Comparison of ENCODE assay signal across 9 mouse cellular contexts in genomic region chr11:106273311-106273684, GRCm38 (mm10). TPM values are rescaled to one million over a fixed set of nuclear protein-coding genes. Genes with fewer than 3 reads are reported as not detected.
DNase-seq lines count a peak whose midpoint lies in the region; ATAC-seq and TF ChIP-seq lines count a peak whose summit lies in the region.
"Had no signal": no experiment of that assay in that cellular context is flagged by ENCODE, and none has a peak within 500 bp of the region (broad histone marks: within the 10 kb centered on the region; RNA-seq: fewer than 3 reads in every experiment).

No protein-coding gene starts in this region.

- no peak for DNase-seq in gastrocnemius, adult 2 months
- no peak for DNase-seq in gastrocnemius, postnatal 25 days
- DNase-seq in thymus, adult 2 months, result no peak
- DNase-seq in thymus, postnatal 25 days, result no peak
- DNase-seq in liver, embryonic 14.5 days (ENCODE audit: low read depth in 3 of 3, low spot score in 3 of 3), result no peak
- peak; percentile 62 for DNase-seq in testis, postnatal 10 days (ENCODE audit: low spot score)
- no peak for DNase-seq in layer of hippocampus, adult 11-12 months (ENCODE audit: low spot score)
- DNase-seq in thymus, postnatal 0 days (ENCODE audit: low spot score), result no peak

- H3K4me3 ChIP-seq in gastrocnemius, adult 2 months, result peak overlapping the region; percentile 99
- peak overlapping the region; percentile 97 for H3K4me3 ChIP-seq in thymus, adult 2 months (ENCODE audit: control insufficient read depth, insufficient read depth, low read length)
- peak overlapping the region; percentile 67 to 85 for H3K4me3 ChIP-seq in liver, embryonic 14.5 days (ENCODE audit: insufficient read depth in 1 of 2, low read depth in 2 of 2, low read length in 2 of 2)

- H3K9ac ChIP-seq in liver, embryonic 14.5 days (replicated peaks), result peak overlapping the region; percentile 66

- WGBS in thymus, adult 2 months, result 22% methylated on average over 16 of the region's 16 CpGs
- 7% methylated on average over 16 of the region's 16 CpGs for whole genome bisulfite sequencing in liver, embryonic 14.5 days (ENCODE audit: insufficient replicate concordance)

- no peak for TF ChIP-seq EP300 in liver, embryonic 14.5 days (IDR thresholded peaks at IDR 0.05; ENCODE audit: low read depth)

- intact Hi-C loops in gastrocnemius, adult 2 months (cut with DNase I), result loop anchor here (5.0 to 10.0 kb wide), 2 partner anchors 56 to 212 kb away; partner anchors contain the start of genes Ccdc47, Ddx42 and Ern1

- H3K9me3 ChIP-seq in liver, embryonic 14.5 days (ENCODE audit: control insufficient read depth, low read length), result no peaks in the 10 kb centered on the region

- no peak for TF ChIP-seq POLR2A in thymus, adult 2 months (IDR thresholded peaks at IDR 0.05; ENCODE audit: control insufficient read depth, extremely low read depth, insufficient read depth, low read length, poor library complexity)

- H3K4me1 ChIP-seq in thymus, adult 2 months (replicated peaks; ENCODE audit: control insufficient read depth, insufficient read depth, low read length), result peaks cover 31% of the 10 kb centered on the region
- H3K4me1 ChIP-seq in liver, embryonic 14.5 days (replicated peaks; ENCODE audit: control insufficient read depth in 2 of 2, insufficient read depth in 2 of 2, low read length in 1 of 2), result peaks cover 17 to 37% of the 10 kb centered on the region in 2 experiments

- peak; percentile 9; the same call in 1 of the 2 replicates for ATAC-seq in liver, embryonic 14.5 days (ENCODE audit: insufficient read depth)

- H3K4me2 ChIP-seq in liver, embryonic 14.5 days (ENCODE audit: low read depth), result peak overlapping the region; percentile 87

- no peaks in the 10 kb centered on the region for H3K36me3 ChIP-seq in thymus, adult 2 months (ENCODE audit: control insufficient read depth, insufficient read depth, low read length)
- no peaks in the 10 kb centered on the region for H3K36me3 ChIP-seq in liver, embryonic 14.5 days (replicated peaks; ENCODE audit: control insufficient read depth, insufficient read depth, low read depth)

- H3K27ac ChIP-seq in gastrocnemius, adult 2 months, result peak overlapping the region; percentile 99
- peak overlapping the region; percentile 49; the same call in 1 of the 2 replicates for H3K27ac ChIP-seq in thymus, adult 2 months (ENCODE audit: control insufficient read depth, insufficient read depth, low read length)
- peak overlapping the region; percentile 63 for H3K27ac ChIP-seq in liver, embryonic 14.5 days

- H3K27me3 ChIP-seq in thymus, adult 2 months (ENCODE audit: control insufficient read depth, insufficient read depth, low read length), result no peaks in the 10 kb centered on the region
- H3K27me3 ChIP-seq in liver, embryonic 14.5 days (ENCODE audit: control insufficient read depth, insufficient read depth, low read length), result no peaks in the 10 kb centered on the region

- no peak for TF ChIP-seq CTCF in gastrocnemius, adult 2 months (IDR thresholded peaks at IDR 0.05)
- TF ChIP-seq CTCF in thymus, adult 2 months (IDR thresholded peaks at IDR 0.05; ENCODE audit: borderline replicate concordance, control insufficient read depth, extremely low read depth, insufficient read depth, low read length, poor library complexity), result no peak
- no peak for TF ChIP-seq CTCF in liver, embryonic 14.5 days (IDR thresholded peaks at IDR 0.05; ENCODE audit: low read depth)

RNA-seq across cellular contexts. Expression of gene Smarcd2, which starts 0.5 kb away (rescaled TPM):
- total RNA-seq in gastrocnemius, adult 2 months (2021), result 10 to 100 TPM; 10.8 to 12.8 TPM
- 10 to 100 TPM; 10.3 to 16.6 TPM for total RNA-seq in gastrocnemius, postnatal 25 days (2021)
- 552 and 570 TPM in 2 replicates for polyA plus RNA-seq in thymus, adult 2 months (2012; rRNA removed)
- 38.8 and 39.1 TPM in 2 replicates for polyA plus RNA-seq in liver, embryonic 14.5 days (2012; rRNA removed)
- 23.9 and 29.0 TPM in 2 replicates for polyA plus RNA-seq in liver, embryonic 14.5 days (2014; fragmentation: Nextera tagmentation; extraction: Ambion mirVana)
- polyA plus RNA-seq in thymus, postnatal 0 days (2015; fragmentation: Nextera tagmentation; extraction: Ambion mirVana), result 139 and 157 TPM in 2 replicates

RNA-seq across cellular contexts. Expression of gene Tcam1, which starts 3.2 kb away (rescaled TPM):
- total RNA-seq in gastrocnemius, adult 2 months (2021), result under 1 TPM; 0.08 TPM
- total RNA-seq in gastrocnemius, postnatal 25 days (2021), result under 1 TPM in 1 of 2 experiments, not detected in 1; 0.08 TPM
- polyA plus RNA-seq in thymus, adult 2 months (2012; rRNA removed), result 0.42 and 0.47 TPM in 2 replicates
- 0.17 and 0.20 TPM in 2 replicates for polyA plus RNA-seq in liver, embryonic 14.5 days (2012; rRNA removed)
- polyA plus RNA-seq in liver, embryonic 14.5 days (2014; fragmentation: Nextera tagmentation; extraction: Ambion mirVana), result 0.09 and 0.18 TPM in 2 replicates
- 0.40 and 0.54 TPM in 2 replicates for polyA plus RNA-seq in thymus, postnatal 0 days (2015; fragmentation: Nextera tagmentation; extraction: Ambion mirVana)

RNA-seq across cellular contexts. Expression of gene Psmc5, which starts 17.3 kb away (rescaled TPM):
- 100 to 1,000 TPM; 121 to 132 TPM for total RNA-seq in gastrocnemius, adult 2 months (2021)
- total RNA-seq in gastrocnemius, postnatal 25 days (2021), result 100 to 1,000 TPM; 126 to 130 TPM
- polyA plus RNA-seq in thymus, adult 2 months (2012; rRNA removed), result 53.9 and 56.1 TPM in 2 replicates
- polyA plus RNA-seq in liver, embryonic 14.5 days (2012; rRNA removed), result 59.6 and 107 TPM in 2 replicates
- polyA plus RNA-seq in liver, embryonic 14.5 days (2014; fragmentation: Nextera tagmentation; extraction: Ambion mirVana), result 123 and 132 TPM in 2 replicates
- 260 and 266 TPM in 2 replicates for polyA plus RNA-seq in thymus, postnatal 0 days (2015; fragmentation: Nextera tagmentation; extraction: Ambion mirVana)

RNA-seq across cellular contexts. Expression of gene Ftsj3, which starts 17.4 kb away (rescaled TPM):
- total RNA-seq in gastrocnemius, adult 2 months (2021), result 10 to 100 TPM; 21.9 to 22.3 TPM
- total RNA-seq in gastrocnemius, postnatal 25 days (2021), result 10 to 100 TPM; 19.4 to 21.9 TPM
- polyA plus RNA-seq in thymus, adult 2 months (2012; rRNA removed), result 23.7 and 25.3 TPM in 2 replicates
- 15.5 and 25.7 TPM in 2 replicates for polyA plus RNA-seq in liver, embryonic 14.5 days (2012; rRNA removed)
- 36.8 and 40.1 TPM in 2 replicates for polyA plus RNA-seq in liver, embryonic 14.5 days (2014; fragmentation: Nextera tagmentation; extraction: Ambion mirVana)
- 58.3 and 60.5 TPM in 2 replicates for polyA plus RNA-seq in thymus, postnatal 0 days (2015; fragmentation: Nextera tagmentation; extraction: Ambion mirVana)

RNA-seq across cellular contexts. Expression of gene Gh, which starts 28.4 kb away (rescaled TPM):
- not detected for total RNA-seq in gastrocnemius, adult 2 months (2021)
- not detected for total RNA-seq in gastrocnemius, postnatal 25 days (2021)
- 0.74 and 1.7 TPM in 2 replicates for polyA plus RNA-seq in thymus, adult 2 months (2012; rRNA removed)
- polyA plus RNA-seq in liver, embryonic 14.5 days (2012; rRNA removed), result not detected in 2 replicates
- polyA plus RNA-seq in liver, embryonic 14.5 days (2014; fragmentation: Nextera tagmentation; extraction: Ambion mirVana), result not detected in 2 replicates
- polyA plus RNA-seq in thymus, postnatal 0 days (2015; fragmentation: Nextera tagmentation; extraction: Ambion mirVana), result 0.38 and 0.75 TPM in 2 replicates
- total RNA-seq: megakaryocyte progenitor cell, adult 5-6 weeks had no signal

Comparison
In these comparisons a context has a peak if more than half of its experiments do, and no peak if none do; other contexts are left out.
1. H3K27ac ChIP-seq: peak in every context shown above with its lines; median percentile 99 in gastrocnemius, adult 2 months; 63 in liver, embryonic 14.5 days; 49 in thymus, adult 2 months.